Mouse (Mus musculus) stomach, postnatal 0 days (tissue): ENCODE data around the gene Olfr596.

Experiments
- CTCF ChIP-seq: IDR thresholded peaks from 2 replicates; pipeline ENCODE4 v1.5.1; 2016; ENCODE audit warnings: antibody characterized with exemption, low read depth, mild to moderate bottlenecking, moderate library complexity
- EP300 ChIP-seq: optimal IDR thresholded peaks from 2 replicates; pipeline ENCODE3; 2016; ENCODE audit warnings: antibody characterized with exemption

- TF ChIP-seq CTCF, result no peak
- no peak for TF ChIP-seq EP300
These were observed 30.2 kb downstream of the Olfr596 start, which contains the start of gene Olfr599 for GRCm38 (mm10) chr7:103335617-103336016.
